Mouse (Mus musculus) kidney, embryonic 15.5 days (tissue): ENCODE data around the gene Pnp2. TPM values are rescaled to one million over a fixed set of nuclear protein-coding genes. Genes with fewer than 3 reads are reported as not detected.
"Not testable (repeated sequence)": the region's sequence is repeated elsewhere in the genome, so short reads cannot be mapped to it uniquely, and the experiment has no call there.

Experiments used
- ATAC-seq: fragments of 200-750 bp; cut with Nextera tagmentation; replicated peaks from 2 replicates; pipeline ENCODE4 v1.8.0; 2017; ENCODE audit warnings: moderate TSS enrichment; ENCODE audit not compliant: low FRiP score
- H3K27ac ChIP-seq: fragments of 300-500 bp; sonication (generic); 2 replicates; pipeline ENCODE4 v1.5.1; 2015; ENCODE audit warnings: mild to moderate bottlenecking, inconsistent platforms
- H3K27me3 ChIP-seq: fragments of 300-500 bp; sonication (generic); 2 replicates; pipeline ENCODE4 v1.6.1; 2015; ENCODE audit warnings: inconsistent platforms
- H3K36me3 ChIP-seq: fragments of 300-500 bp; sonication (generic); 2 replicates; pipeline ENCODE4 v1.6.1; 2015; ENCODE audit warnings: inconsistent platforms
- H3K4me1 ChIP-seq: fragments of 300-500 bp; sonication (generic); 2 replicates; pipeline ENCODE4 v1.6.1; 2015; ENCODE audit warnings: inconsistent platforms
- H3K4me2 ChIP-seq: fragments of 300-500 bp; sonication (generic); 2 replicates; pipeline ENCODE4 v1.6.1; 2015; ENCODE audit warnings: moderate library complexity, mild to moderate bottlenecking, inconsistent platforms
- H3K4me3 ChIP-seq: fragments of 300-500 bp; sonication (generic); replicated peaks from 2 replicates; pipeline ENCODE4 v1.5.1; 2015; ENCODE audit warnings: mild to moderate bottlenecking, inconsistent platforms
- H3K9ac ChIP-seq: fragments of 300-500 bp; sonication (generic); 2 replicates; pipeline ENCODE4 v1.6.1; 2015; ENCODE audit warnings: mild to moderate bottlenecking, inconsistent platforms
- H3K9me3 ChIP-seq: fragments of 300-500 bp; sonication (generic); replicated peaks from 2 replicates; pipeline ENCODE4 v1.6.1; 2016; ENCODE audit warnings: inconsistent platforms
- WGBS: fragments of 180-500 bp; shearing (Covaris S2); methylation state at CpG from one replicate; pipeline ENCODE4 v1.1.7; 2015; ENCODE audit warnings: mixed read lengths; 5-methylcytosine and 5-hydroxymethylcytosine counted together
- polyA plus RNA-seq: library from polyadenylated mRNA; unstranded; fragments of >200 nt; fragmentation: Nextera tagmentation; extraction: Ambion mirVana; gene quantifications from 2 replicates; pipeline ENCODE4 v1.2.1, GENCODE M21; 2015

Gene Pnp2
- polyA plus RNA-seq, 1 experiment from 2014 or later = 0.62 TPM

- no peak for ATAC-seq
- Histone ChIP-seq H3K27me3 (no peaks in the 10 kb centered on the region), H3K36me3 (no peaks in the 10 kb centered on the region), H3K4me2 (no peak overlapping the region), H3K9me3 (no peaks in the 10 kb centered on the region), H3K27ac (no peak overlapping the region), H3K4me1 (no peaks in the 10 kb centered on the region; the same call in 1 of the 2 replicates), H3K4me3 (no peak overlapping the region), H3K9ac (no peak overlapping the region)
- 59% methylated on average over 5 of the region's 5 CpGs for WGBS
These were observed 12.6 kb downstream of the Pnp2 start for GRCm38 (mm10) chr14:50968216-50968980.

- 12% methylated on average over 1 of the region's 1 CpGs for WGBS
- Histone ChIP-seq H3K27me3 (no peaks in the 10 kb centered on the region), H3K36me3 (no peaks in the 10 kb centered on the region)
These were observed 13.2 kb downstream of the Pnp2 start for GRCm38 (mm10) chr14:50969041-50969440.

GRCm38 (mm10) chr14:50969558-50970544 is 14.1 kb downstream of the Pnp2 start:
- Histone ChIP-seq H3K4me2 (no peak overlapping the region), H3K9ac (no peak overlapping the region), H3K27ac (no peak overlapping the region), H3K27me3 (no peaks in the 10 kb centered on the region), H3K9me3 (no peaks in the 10 kb centered on the region), H3K36me3 (no peaks in the 10 kb centered on the region), H3K4me1 (no peaks in the 10 kb centered on the region; the same call in 1 of the 2 replicates), H3K4me3 (no peak overlapping the region)
- WGBS = 39% methylated on average over 12 of the region's 12 CpGs
- no peak for ATAC-seq

More at GRCm38 (mm10) chr14:50969041-50969440, 13.2 kb downstream of the Pnp2 start:
- Histone ChIP-seq H3K9me3 (no peaks in the 10 kb centered on the region), H3K9ac (no peak overlapping the region), H3K4me3 (no peak overlapping the region), H3K4me1 (no peaks in the 10 kb centered on the region; the same call in 1 of the 2 replicates), H3K4me2 (no peak overlapping the region), H3K27ac (no peak overlapping the region)
- no peak for ATAC-seq

- no peaks in the 10 kb centered on the region for H3K9me3 ChIP-seq
- ATAC-seq = no peak
- no peaks in the 10 kb centered on the region for H3K36me3 ChIP-seq
- no peaks in the 10 kb centered on the region; the same call in 1 of the 2 replicates for H3K4me1 ChIP-seq
- no peak overlapping the region for H3K4me2 ChIP-seq
- no peak overlapping the region for H3K27ac ChIP-seq
- no peaks in the 10 kb centered on the region for H3K27me3 ChIP-seq
- H3K9ac ChIP-seq = no peak overlapping the region
- H3K4me3 ChIP-seq = no peak overlapping the region
- WGBS = 76% methylated on average over 1 of the region's 1 CpGs
These were observed 15.0 kb downstream of the Pnp2 start for GRCm38 (mm10) chr14:50970822-50971221.

- ATAC-seq, H3K9me3 ChIP-seq, H3K27me3 ChIP-seq, H3K4me1 ChIP-seq, H3K9ac ChIP-seq, H3K36me3 ChIP-seq, H3K4me3 ChIP-seq, H3K4me2 ChIP-seq, H3K27ac ChIP-seq: not testable (repeated sequence)
- WGBS = 92% methylated on average over 5 of the region's 5 CpGs
These were observed 17.3 kb downstream of the Pnp2 start for GRCm38 (mm10) chr14:50973054-50973453.

- ATAC-seq = no peak
- no peaks in the 10 kb centered on the region for H3K27me3 ChIP-seq
- 32% methylated on average over 4 of the region's 4 CpGs for WGBS
These were observed 17.9 kb downstream of the Pnp2 start for GRCm38 (mm10) chr14:50973700-50974099.

GRCm38 (mm10) chr14:50975001-50975400 is 19.2 kb downstream of the Pnp2 start:
- H3K27me3 ChIP-seq = no peaks in the 10 kb centered on the region

More at GRCm38 (mm10) chr14:50973700-50974099, 17.9 kb downstream of the Pnp2 start:
- Histone ChIP-seq H3K4me1 (peaks cover 8% of the 10 kb centered on the region), H3K4me3 (no peak overlapping the region), H3K36me3 (no peaks in the 10 kb centered on the region), H3K9me3 (no peaks in the 10 kb centered on the region), H3K9ac (no peak overlapping the region), H3K27ac (no peak overlapping the region), H3K4me2 (no peak overlapping the region)

GRCm38 (mm10) chr14:50976674-50977073 is 20.9 kb downstream of the Pnp2 start:
- Histone ChIP-seq H3K9ac (no peak overlapping the region), H3K36me3 (no peaks in the 10 kb centered on the region), H3K27ac (no peak overlapping the region), H3K27me3 (no peaks in the 10 kb centered on the region), H3K9me3 (no peaks in the 10 kb centered on the region), H3K4me1 (peaks cover 29% of the 10 kb centered on the region), H3K4me3 (no peak overlapping the region), H3K4me2 (peak overlapping the region; percentile 2; the same call in 1 of the 2 replicates)
- no peak for ATAC-seq
- 21% methylated on average over 9 of the region's 9 CpGs for WGBS

More at GRCm38 (mm10) chr14:50975001-50975400, 19.2 kb downstream of the Pnp2 start:
- ATAC-seq = no peak
- no peak overlapping the region for H3K9ac ChIP-seq
- no peak overlapping the region for H3K27ac ChIP-seq
- H3K9me3 ChIP-seq = no peaks in the 10 kb centered on the region
- no peak overlapping the region for H3K4me3 ChIP-seq
- H3K36me3 ChIP-seq = no peaks in the 10 kb centered on the region
- H3K4me2 ChIP-seq = no peak overlapping the region
- WGBS = 69% methylated on average over 5 of the region's 5 CpGs
- H3K4me1 ChIP-seq = peaks cover 21% of the 10 kb centered on the region

GRCm38 (mm10) chr14:50978451-50978850 is 22.7 kb downstream of the Pnp2 start:
- Histone ChIP-seq H3K4me1 (peaks cover 32% of the 10 kb centered on the region), H3K27ac (0 out of 2 replicates have a peak overlapping the region, but pooled peaks have one; percentile 27)
- not testable (repeated sequence) for H3K9me3 ChIP-seq, H3K4me3 ChIP-seq, ATAC-seq, H3K27me3 ChIP-seq, H3K4me2 ChIP-seq, H3K9ac ChIP-seq, H3K36me3 ChIP-seq
- 80% methylated on average over 6 of the region's 6 CpGs for WGBS

- no peak overlapping the region for H3K4me2 ChIP-seq
- H3K9ac ChIP-seq = no peak overlapping the region
- H3K9me3 ChIP-seq = no peaks in the 10 kb centered on the region
- ATAC-seq = peak; percentile 29; the same call in 1 of the 2 replicates
- H3K27ac ChIP-seq = peak overlapping the region; percentile 74
- H3K4me3 ChIP-seq = no peak overlapping the region
- H3K27me3 ChIP-seq = no peaks in the 10 kb centered on the region
- no peaks in the 10 kb centered on the region for H3K36me3 ChIP-seq
- H3K4me1 ChIP-seq = peaks cover 32% of the 10 kb centered on the region
These were observed 23.8 kb downstream of the Pnp2 start for GRCm38 (mm10) chr14:50979631-50980030.

- peak overlapping the region; percentile 82 for H3K27ac ChIP-seq
- no peaks in the 10 kb centered on the region for H3K36me3 ChIP-seq
- no peaks in the 10 kb centered on the region for H3K27me3 ChIP-seq
- 14% methylated on average over 2 of the region's 2 CpGs for WGBS
- peak; percentile 79 for ATAC-seq
- no peaks in the 10 kb centered on the region for H3K9me3 ChIP-seq
- H3K4me3 ChIP-seq = no peak overlapping the region
- no peak overlapping the region for H3K4me2 ChIP-seq
- H3K9ac ChIP-seq = no peak overlapping the region
- H3K4me1 ChIP-seq = peaks cover 32% of the 10 kb centered on the region
These were observed 25.4 kb downstream of the Pnp2 start for GRCm38 (mm10) chr14:50981207-50981606.

- Histone ChIP-seq H3K9ac (no peak overlapping the region), H3K27me3 (no peaks in the 10 kb centered on the region), H3K9me3 (no peaks in the 10 kb centered on the region), H3K4me2 (no peak overlapping the region), H3K27ac (peak overlapping the region; percentile 41; the same call in 1 of the 2 replicates), H3K4me3 (no peak overlapping the region), H3K4me1 (peaks cover 27% of the 10 kb centered on the region), H3K36me3 (no peaks in the 10 kb centered on the region)
- ATAC-seq = no peak; the same call in 1 of the 2 replicates
- 51% methylated on average over 5 of the region's 5 CpGs for WGBS
These were observed 26.0 kb downstream of the Pnp2 start for GRCm38 (mm10) chr14:50981837-50982236.
